15 mouse cellular contexts compared by ENCODE assay signal in the genomic region with DNA sequence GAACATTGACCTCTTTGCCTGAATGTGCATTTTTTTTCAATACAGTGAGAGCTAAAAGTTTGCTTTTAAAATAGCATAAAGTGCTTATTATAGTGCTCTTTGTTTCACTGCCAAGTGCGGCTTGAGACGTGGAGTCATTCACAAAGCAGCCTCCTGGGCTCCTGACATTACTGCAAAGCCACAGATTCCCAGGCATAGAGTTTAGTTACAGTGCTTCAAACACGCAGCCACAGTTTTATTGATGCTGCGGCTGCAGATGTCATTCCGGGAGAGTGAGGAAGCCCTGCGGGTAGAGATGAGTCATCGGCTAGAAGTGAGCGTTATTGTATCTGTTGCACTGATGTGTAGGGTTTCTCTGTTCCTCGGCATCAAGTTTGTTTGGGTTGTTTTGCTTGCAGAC. TPM values are rescaled to one million over a fixed set of nuclear protein-coding genes. Genes with fewer than 3 reads are reported as not detected.
DNase-seq lines count a peak whose midpoint lies in the region; TF ChIP-seq lines count a peak whose summit lies in the region.
"Had no signal": no experiment of that assay in that cellular context is flagged by ENCODE, and none has a peak within 500 bp of the region (broad histone marks: within the 10 kb centered on the region; RNA-seq: fewer than 3 reads in every experiment).

No protein-coding gene starts in this region.

- intact Hi-C loops in left cerebral cortex, adult 2 months (cut with DNase I) = no loop called here

- in situ Hi-C loops in CH12.LX (cut with MboI; ENCODE audit: low pct_ligation_motif_present, low pct_unique_long_range_greater_than_20kb, low sequenced_read_pairs) = no loop called here

- no peaks in the 10 kb centered on the region for H3K9me3 ChIP-seq in CH12.LX (replicated peaks; ENCODE audit: low read length)
- H3K9me3 ChIP-seq: heart, embryonic 13.5 days; hindbrain, embryonic 12.5 days; lung, embryonic 15.5 days had no signal

- H3K27ac ChIP-seq in left cerebral cortex, adult 2 months = no peak overlapping the region
- H3K27ac ChIP-seq in CH12.LX (ENCODE audit: insufficient read depth, low read depth) = no peak overlapping the region
- H3K27ac ChIP-seq in embryonic fibroblast, embryonic 13.5 days (ENCODE audit: insufficient read depth, low read length) = peak overlapping the region; percentile 25; the same call in 1 of the 2 replicates
- H3K27ac ChIP-seq: heart, embryonic 13.5 days; hindbrain, embryonic 12.5 days; lung, embryonic 15.5 days; stomach, postnatal 0 days had no signal

- no peak overlapping the region for H3K9ac ChIP-seq in CH12.LX (ENCODE audit: insufficient read depth, low read depth)
- H3K9ac ChIP-seq: heart, embryonic 13.5 days; hindbrain, embryonic 12.5 days; lung, embryonic 15.5 days had no signal

- TF ChIP-seq RAD21 in CH12.LX (IDR thresholded peaks at IDR 0.05; ENCODE audit: low read depth, low read length) = no peak

- no peaks in the 10 kb centered on the region for H3K4me1 ChIP-seq in CH12.LX (ENCODE audit: control insufficient read depth in 1 of 2, insufficient read depth in 2 of 2)
- peaks cover 7% of the 10 kb centered on the region for H3K4me1 ChIP-seq in embryonic fibroblast, embryonic 13.5 days (ENCODE audit: control insufficient read depth, insufficient read depth, low read length)
- H3K4me1 ChIP-seq: heart, embryonic 13.5 days; hindbrain, embryonic 12.5 days had no signal

- no peak for TF ChIP-seq CTCF in left cerebral cortex, adult 2 months (IDR thresholded peaks at IDR 0.05)
- no peak for TF ChIP-seq CTCF in CH12.LX (conservative IDR thresholded peaks at IDR 0.05 in 1 of 2, IDR thresholded peaks at IDR 0.05 in 1 of 2; ENCODE audit: low read depth in 2 of 2, low read length in 2 of 2)
- no peak for TF ChIP-seq CTCF in embryonic fibroblast, embryonic 13.5 days (IDR thresholded peaks at IDR 0.05; ENCODE audit: borderline replicate concordance, insufficient read depth, low read length)

- dilution Hi-C loops in CH12.LX (cut with MboI; ENCODE audit: extremely low pct_ligation_motif_present, extremely low pct_unique_long_range_greater_than_20kb, low sequenced_read_pairs) = no loop called here

- no peaks in the 10 kb centered on the region for H3K36me3 ChIP-seq in CH12.LX (replicated peaks in 1 of 2; ENCODE audit: control insufficient read depth in 1 of 2, insufficient read depth in 1 of 2, low read length in 1 of 2)
- H3K36me3 ChIP-seq: heart, embryonic 13.5 days; hindbrain, embryonic 12.5 days; lung, embryonic 15.5 days had no signal

- peak; percentile 27 for DNase-seq in adrenal gland, postnatal 14 days
- DNase-seq in adrenal gland, postnatal 25 days = no peak
- DNase-seq in left cerebral cortex, adult 2 months (ENCODE audit: extremely low spot score in 1 of 2, low spot score in 2 of 2) = peak; percentile 18 to 36
- no peak for DNase-seq in left cerebral cortex, adult 11 months (ENCODE audit: low spot score)
- no peak for DNase-seq in CH12.LX (ENCODE audit: extremely low read depth)
- no peak for DNase-seq in cerebellum, adult 8-10 months
- no peak for DNase-seq in cerebellum, postnatal 14 days
- DNase-seq: cerebellum, adult 11 months; gastrocnemius, postnatal 14 days; kidney, adult 9 months had no signal

- no peak overlapping the region for H3K4me3 ChIP-seq in left cerebral cortex, adult 2 months
- no peak overlapping the region for H3K4me3 ChIP-seq in CH12.LX (replicated peaks in 1 of 3; ENCODE audit: low read depth in 2 of 3, low read length in 2 of 3, poor library complexity in 1 of 3)
- H3K4me3 ChIP-seq in embryonic fibroblast, embryonic 13.5 days (ENCODE audit: insufficient read depth, low read length) = no peak overlapping the region
- H3K4me3 ChIP-seq: heart, embryonic 13.5 days; hindbrain, embryonic 12.5 days; lung, embryonic 15.5 days had no signal

- peaks cover 40% of the 10 kb centered on the region for H3K27me3 ChIP-seq in CH12.LX (replicated peaks)
- H3K27me3 ChIP-seq: heart, embryonic 13.5 days; hindbrain, embryonic 12.5 days; lung, embryonic 15.5 days had no signal

- no peak for TF ChIP-seq EP300 in CH12.LX (IDR thresholded peaks at IDR 0.05; ENCODE audit: low read length)

- no peak overlapping the region; the same call in 1 of the 2 replicates for H3K4me2 ChIP-seq in CH12.LX (ENCODE audit: insufficient read depth, low read depth, poor library complexity, severe bottlenecking)
- H3K4me2 ChIP-seq: heart, embryonic 13.5 days; hindbrain, embryonic 12.5 days; lung, embryonic 15.5 days had no signal

- H3K79me2 ChIP-seq in CH12.LX (replicated peaks; ENCODE audit: control insufficient read depth, extremely low read depth, insufficient read depth, poor library complexity, severe bottlenecking) = no peaks in the 10 kb centered on the region

- no peak for TF ChIP-seq POLR2A in CH12.LX (IDR thresholded peaks at IDR 0.05; ENCODE audit: low read depth, low read length)
- no peak for TF ChIP-seq POLR2A in embryonic fibroblast, embryonic 13.5 days (IDR thresholded peaks at IDR 0.05; ENCODE audit: low read depth, low read length)

TF ChIP-seq in CH12.LX, 34 proteins besides CTCF, POLR2A, EP300 and RAD21:
- TF ChIP-seq TBP (conservative IDR thresholded peaks at IDR 0.05; ENCODE audit: low read depth, low read length) = peak; percentile 87
- TF ChIP-seq UBTF (IDR thresholded peaks at IDR 0.05; ENCODE audit: low read depth, low read length) = 0 out of 2 replicates have a peak, but pooled peaks have one; percentile 35
- no peak for TF ChIP-seq MAX (IDR thresholded peaks at IDR 0.05; ENCODE audit: low read length)

RNA-seq across cellular contexts. Expression of a gene that starts 26.8 kb away (rescaled TPM):
- 4.8 and 6.0 TPM in 2 replicates for total RNA-seq in adrenal gland, postnatal 14 days (2021)
- 5.3 TPM in 2 replicates for total RNA-seq in adrenal gland, postnatal 25 days (2021)
- total RNA-seq in left cerebral cortex, adult 2 months (2021) = 10 to 100 TPM; 13.1 to 13.6 TPM
- total RNA-seq in CH12.LX (2012; rRNA removed) (not detected in 2 replicates), CH12.LX (2014; rRNA removed) (not detected in 2 replicates)
- polyA plus RNA-seq in CH12.LX (2012; ENCODE audit: insufficient read length, low read depth) = not detected in 2 replicates
- 0.77 and 1.3 TPM in 2 replicates for polyA plus RNA-seq in embryonic fibroblast, embryonic 13.5 days (2011; ENCODE audit: insufficient read length, low read depth, missing spikeins)

Comparison
In these comparisons a context has a peak if more than half of its experiments do, and no peak if none do; other contexts are left out.
1. DNase-seq: peak in adrenal gland, postnatal 14 days (single experiment) and left cerebral cortex, adult 2 months (2 of 2); none in adrenal gland, postnatal 25 days (single experiment), left cerebral cortex, adult 11 months (single experiment), CH12.LX (single experiment), cerebellum, adult 8-10 months (single experiment) and cerebellum, postnatal 14 days (0 of 2).